Mouse (Mus musculus): ENCODE measurements around the gene Fbxo36.

Gene Fbxo36

DNA sequence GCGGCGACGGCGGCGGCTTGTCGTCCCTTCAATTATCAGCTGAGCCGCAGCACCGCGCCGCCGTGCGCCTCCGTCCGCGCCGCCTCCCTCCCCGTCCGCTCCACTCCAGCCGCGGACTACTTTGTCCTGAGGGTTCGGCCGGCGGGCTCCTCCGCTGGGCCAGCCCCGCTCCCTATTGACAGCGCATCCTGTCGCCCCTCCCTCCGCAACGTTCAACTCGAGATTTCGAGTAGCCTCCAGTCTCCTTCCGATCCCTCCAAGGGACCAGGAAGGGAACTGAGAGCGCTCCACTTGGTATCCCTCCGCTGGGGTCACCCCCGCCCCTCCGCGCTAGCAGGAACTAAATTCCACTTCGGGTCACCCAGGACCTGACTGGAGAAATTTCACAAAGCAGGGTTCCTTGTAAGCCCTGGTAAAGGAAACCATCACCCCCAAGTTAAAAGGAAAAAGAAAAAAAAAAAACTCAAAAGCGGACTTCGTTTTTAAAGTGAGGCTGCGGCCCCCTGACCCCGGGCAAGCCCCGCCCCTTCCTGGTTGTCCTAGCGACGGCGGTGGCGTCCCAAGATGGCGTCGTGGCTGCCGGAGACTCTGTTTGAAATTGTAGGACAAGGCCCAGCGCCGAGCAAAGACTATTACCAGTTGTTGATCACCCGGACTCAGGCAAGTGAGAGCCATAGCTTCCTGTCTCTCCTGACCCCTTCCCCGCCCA, at the start of gene Fbxo36:
Fbxo36 (plus strand) TSS at position 533 of the 709 bp plus-strand sequence.
- DNase-seq (ENCODE audit: extremely low read depth, low read depth, low spot score) = peak; percentile 42

DNA sequence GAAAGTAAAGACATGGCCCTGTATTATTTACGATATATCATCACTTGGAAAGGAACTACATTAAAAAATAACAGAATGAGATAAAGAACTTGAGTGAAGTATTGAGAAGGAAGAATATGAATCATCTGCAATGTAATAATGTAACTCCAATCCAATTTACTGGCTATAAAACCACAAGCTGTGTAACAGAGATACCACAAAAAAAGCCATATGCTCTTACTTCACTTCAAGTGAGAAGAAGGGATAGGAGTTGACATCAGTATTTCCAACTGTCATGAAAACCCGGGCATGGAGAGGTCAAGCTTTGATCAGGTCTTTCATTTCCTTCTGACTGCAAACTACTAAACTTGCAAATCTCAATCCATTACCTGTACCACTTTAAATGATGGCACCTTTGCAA, 48.2 kb upstream of the Fbxo36 start:
- DNase-seq (ENCODE audit: extremely low read depth, low read depth, low spot score) = no peak

DNA sequence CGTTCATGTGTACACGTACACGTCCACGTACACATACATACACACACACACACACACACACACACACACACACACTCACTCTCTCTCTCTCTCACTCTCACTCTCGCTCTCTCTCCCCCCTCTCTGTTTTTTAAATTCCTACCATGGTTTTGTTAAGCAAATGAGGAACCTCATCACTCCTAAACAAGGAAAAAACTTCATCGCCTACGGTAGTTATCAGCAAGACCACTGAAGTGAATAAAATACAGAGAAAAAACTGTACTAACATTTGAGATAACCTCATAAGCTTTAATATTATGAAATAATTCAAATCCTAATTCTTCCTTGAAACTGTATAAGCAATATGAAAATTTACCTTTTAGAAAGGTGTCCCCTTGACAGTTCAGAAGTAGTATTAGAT, 44.3 kb upstream of the Fbxo36 start:
- DNase-seq (ENCODE audit: extremely low read depth, low read depth, low spot score) = no peak

DNA sequence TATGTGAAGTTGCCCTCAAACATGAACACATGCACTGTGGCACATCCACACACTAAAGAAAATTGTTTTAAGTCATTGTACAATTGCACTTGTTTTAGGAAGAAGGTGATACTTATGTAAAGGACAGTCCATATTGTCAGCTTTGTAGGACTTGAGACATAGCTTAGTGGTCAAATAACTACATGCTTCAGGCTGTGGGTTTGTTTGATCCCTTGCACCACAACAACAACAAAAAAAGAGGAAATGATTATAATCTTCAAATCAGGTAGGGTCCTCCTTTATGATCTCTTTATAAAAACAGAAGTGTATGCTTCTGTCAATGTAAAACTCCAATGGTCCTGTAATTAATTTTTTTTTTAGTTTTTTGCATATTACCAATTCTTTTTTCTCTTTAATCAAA, 40.5 kb upstream of the Fbxo36 start:
- no peak for DNase-seq (ENCODE audit: extremely low read depth, low read depth, low spot score)

GRCm38 (mm10) chr1:84803788-84804187, 35.9 kb upstream of the Fbxo36 start:
- DNase-seq (ENCODE audit: extremely low read depth, low read depth, low spot score) = no peak

DNA sequence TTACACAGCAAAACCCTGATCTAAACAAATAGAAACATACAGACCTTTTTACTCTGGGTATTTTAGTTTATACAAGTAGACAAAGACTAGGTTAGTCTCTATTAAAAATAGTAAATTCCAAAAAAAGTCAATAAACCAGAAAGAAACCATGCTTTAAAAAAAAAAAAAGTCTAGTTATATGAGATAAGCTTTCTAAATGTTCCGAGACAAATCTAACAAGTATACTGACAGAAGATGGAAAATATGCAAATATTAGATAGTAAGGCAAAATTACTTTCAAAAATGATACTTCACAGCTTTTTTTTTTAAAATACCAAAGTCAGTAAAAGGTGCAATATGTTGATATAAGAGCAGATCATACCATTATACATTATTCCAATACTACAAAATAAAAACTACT, 22.0 kb upstream of the Fbxo36 start:
- DNase-seq (ENCODE audit: extremely low read depth, low read depth, low spot score) = no peak

GRCm38 (mm10) chr1:84825091-84825490, 14.6 kb upstream of the Fbxo36 start:
- DNase-seq (ENCODE audit: extremely low read depth, low read depth, low spot score) = no peak

- no peak for DNase-seq (ENCODE audit: extremely low read depth, low read depth, low spot score)
These were observed 2.0 kb upstream of the Fbxo36 start for GRCm38 (mm10) chr1:84837523-84838145.

- no peak for DNase-seq (ENCODE audit: extremely low read depth, low read depth, low spot score)
These were observed 1.5 kb upstream of the Fbxo36 start for GRCm38 (mm10) chr1:84838156-84838555.

GRCm38 (mm10) chr1:84838621-84839151, 955 bp upstream of the Fbxo36 start:
- no peak for DNase-seq (ENCODE audit: extremely low read depth, low read depth, low spot score)

GRCm38 (mm10) chr1:84840018-84840664, 500 bp downstream of the Fbxo36 start, which contains the start of gene Trip12:
TSS of gene Trip12 (minus strand) at chr1:84840516.
- no peak for DNase-seq (ENCODE audit: extremely low read depth, low read depth, low spot score)

GRCm38 (mm10) chr1:84841061-84841460, 1.4 kb downstream of the Fbxo36 start:
- no peak for DNase-seq (ENCODE audit: extremely low read depth, low read depth, low spot score)

DNA sequence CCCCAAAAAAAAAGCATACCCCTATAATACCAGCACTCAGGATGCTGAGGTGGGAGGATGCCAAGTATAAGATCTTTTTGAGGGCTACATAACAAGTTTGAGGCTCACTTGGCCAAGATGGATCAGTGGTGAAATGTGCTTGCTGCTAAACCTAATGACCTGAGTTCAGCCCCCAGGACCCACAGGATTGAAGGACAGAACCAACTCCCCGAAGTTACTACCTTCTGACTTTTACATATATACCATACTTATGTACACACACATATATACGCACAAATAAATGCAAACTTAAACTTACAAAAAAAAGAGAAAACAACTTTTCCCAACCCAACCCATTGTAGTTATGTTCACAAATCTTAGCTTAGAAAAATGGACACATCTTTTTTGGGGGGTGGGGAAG, 3.7 kb downstream of the Fbxo36 start:
- no peak for DNase-seq (ENCODE audit: extremely low read depth, low read depth, low spot score)

- DNase-seq (ENCODE audit: extremely low read depth, low read depth, low spot score) = no peak
These were observed 8.1 kb downstream of the Fbxo36 start for GRCm38 (mm10) chr1:84847698-84848097.

- no peak for DNase-seq (ENCODE audit: extremely low read depth, low read depth, low spot score)
These were observed 8.7 kb downstream of the Fbxo36 start for GRCm38 (mm10) chr1:84848335-84848734.

GRCm38 (mm10) chr1:84848801-84849455, 9.3 kb downstream of the Fbxo36 start:
- DNase-seq (ENCODE audit: extremely low read depth, low read depth, low spot score) = no peak

GRCm38 (mm10) chr1:84849804-84850203, 10.2 kb downstream of the Fbxo36 start:
- DNase-seq (ENCODE audit: extremely low read depth, low read depth, low spot score) = no peak

DNA sequence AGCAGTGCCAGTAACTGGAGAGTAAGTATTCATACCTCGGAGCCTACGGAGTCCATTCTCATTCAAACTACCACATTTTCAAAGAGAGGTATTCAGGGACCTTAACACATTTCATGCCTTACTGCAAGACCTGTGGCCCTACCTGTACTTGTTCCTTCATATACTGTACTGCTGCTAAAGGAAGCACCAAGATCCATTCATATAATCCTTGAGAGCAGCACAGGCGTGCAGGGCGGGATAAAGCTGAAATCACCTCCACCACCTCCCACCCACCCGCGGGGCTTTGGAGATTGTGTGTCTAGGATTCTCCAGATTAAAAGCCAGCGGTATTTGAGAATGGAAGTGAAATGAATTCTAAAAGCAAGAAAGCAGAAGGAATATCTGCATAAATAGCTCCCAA, 10.8 kb downstream of the Fbxo36 start:
- DNase-seq (ENCODE audit: extremely low read depth, low read depth, low spot score) = no peak

DNA sequence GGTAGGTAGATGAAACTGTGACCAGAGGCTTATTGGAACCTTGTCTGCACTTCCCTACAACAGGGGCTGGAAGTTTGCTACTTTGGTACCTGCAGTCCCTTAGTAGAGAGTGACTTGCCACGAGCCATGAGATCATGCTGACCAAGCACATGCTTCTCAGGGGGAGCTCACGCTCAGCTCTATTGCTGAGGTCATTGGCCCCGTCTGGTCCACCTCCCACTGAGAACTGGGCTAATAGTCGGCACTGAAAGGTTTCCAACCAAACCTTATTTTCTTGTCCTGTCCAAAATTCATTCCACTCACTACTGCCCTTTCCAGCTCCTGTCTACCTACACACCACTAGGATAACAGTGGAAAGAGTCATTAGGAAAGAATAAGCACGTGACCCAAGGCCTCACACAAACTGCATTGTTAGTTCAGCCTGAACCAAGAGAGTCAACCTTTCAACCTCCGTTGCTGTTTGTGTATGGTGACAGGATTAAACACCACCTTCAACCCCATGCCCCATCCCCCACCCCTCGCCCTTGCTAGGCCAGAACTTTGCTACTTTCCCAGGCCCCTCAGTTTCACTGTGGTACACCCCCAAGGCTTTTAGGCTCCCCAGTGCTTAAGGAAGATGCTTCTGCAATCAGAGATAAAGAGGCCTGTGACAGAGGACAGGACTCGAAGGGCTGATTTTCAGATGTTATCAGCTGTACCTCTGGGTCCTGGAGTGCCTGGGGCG, 12.0 kb downstream of the Fbxo36 start:
- DNase-seq (ENCODE audit: extremely low read depth, low read depth, low spot score) = no peak

- DNase-seq (ENCODE audit: extremely low read depth, low read depth, low spot score) = no peak
These were observed 14.1 kb downstream of the Fbxo36 start for GRCm38 (mm10) chr1:84853721-84854120.

DNA sequence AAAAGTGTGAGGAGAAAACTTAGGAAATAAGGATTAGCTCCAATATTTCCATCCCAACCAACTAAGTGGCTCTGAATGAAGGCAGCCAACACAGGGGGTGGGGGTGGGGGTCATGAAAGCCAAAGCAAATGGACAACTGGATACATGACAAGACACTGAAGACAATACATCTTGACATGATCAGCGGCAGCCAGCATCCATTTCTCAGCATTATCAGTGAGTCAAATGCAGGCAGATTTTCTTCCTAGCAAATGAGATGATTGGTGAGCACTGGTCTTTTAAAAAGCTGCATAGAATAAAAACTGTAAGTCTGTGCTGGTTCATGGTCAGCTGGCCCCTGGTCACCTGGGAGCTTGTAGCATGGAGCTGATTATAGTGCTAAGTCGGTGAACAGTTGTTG, 15.3 kb downstream of the Fbxo36 start:
- no peak for DNase-seq (ENCODE audit: extremely low read depth, low read depth, low spot score)
